Mouse (Mus musculus) bone marrow macrophage, adult 2 months (primary cell): ENCODE data around the gene Capns1.

Experiments used
- CTCF ChIP-seq: IDR thresholded peaks from 2 replicates; pipeline ENCODE4 v1.5.1; 2012; ENCODE audit warnings: low read depth, mild to moderate bottlenecking, low read length, moderate library complexity
- POLR2A ChIP-seq: IDR thresholded peaks from 2 replicates; pipeline ENCODE4 v1.6.1; 2012; ENCODE audit warnings: mild to moderate bottlenecking, low read depth, low read length, borderline replicate concordance

GRCm38 (mm10) chr7:30233387-30233786 is 34.8 kb upstream of the Capns1 start:
- TF ChIP-seq CTCF, result no peak
- no peak for TF ChIP-seq POLR2A
